Mouse (Mus musculus) CD8-positive naive resting alpha-beta T cell, adult 2 months (primary cell): ENCODE measurements around the gene Cep83.

Experiments used
- DNase-seq, 2 experiments: peaks; one replicate each; pipeline ENCODE4 v3.0.0; 2022; ENCODE audit warnings: low read depth in 2 of 2, low spot score in 2 of 2

Gene Cep83

DNA sequence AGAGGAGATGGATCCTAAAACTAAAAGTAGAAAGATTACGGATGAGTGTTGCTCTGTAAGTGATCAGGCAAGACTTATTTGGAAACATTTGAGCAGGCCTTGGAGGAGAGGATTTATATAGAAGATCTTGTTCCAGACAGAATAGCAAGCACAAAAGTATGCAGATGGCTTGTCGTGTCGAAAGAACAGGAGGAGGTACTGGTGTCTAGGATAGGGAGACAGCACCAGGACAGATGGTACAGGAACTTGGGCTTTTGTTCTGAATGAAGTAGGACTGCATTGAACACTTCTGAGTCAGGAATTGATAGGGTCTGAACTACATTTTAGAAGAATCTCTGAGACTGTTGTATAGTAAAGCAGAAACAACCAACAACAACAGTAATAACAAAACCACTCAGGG lies 89.1 kb downstream of the Cep83 start:
- no peak for DNase-seq

DNA sequence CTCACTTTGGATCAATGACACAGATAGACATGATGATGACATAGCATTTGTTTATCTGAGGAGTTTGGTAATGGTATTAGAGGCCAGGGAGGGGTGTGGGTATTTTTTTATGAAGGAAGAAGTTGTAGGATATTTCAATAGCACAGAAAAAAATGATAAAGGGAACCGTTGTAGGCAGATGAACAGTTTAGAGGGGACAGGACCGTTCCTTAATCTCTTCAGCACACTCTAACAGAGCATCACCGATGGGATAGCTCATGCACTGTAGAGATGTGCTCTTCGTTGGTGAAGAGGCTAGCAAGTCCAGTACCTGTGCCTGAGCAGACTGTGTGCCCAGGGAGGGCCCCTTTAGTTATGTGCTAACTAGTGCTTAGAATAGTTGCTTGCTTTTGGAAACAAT lies 90.9 kb downstream of the Cep83 start:
- no peak for DNase-seq

DNA sequence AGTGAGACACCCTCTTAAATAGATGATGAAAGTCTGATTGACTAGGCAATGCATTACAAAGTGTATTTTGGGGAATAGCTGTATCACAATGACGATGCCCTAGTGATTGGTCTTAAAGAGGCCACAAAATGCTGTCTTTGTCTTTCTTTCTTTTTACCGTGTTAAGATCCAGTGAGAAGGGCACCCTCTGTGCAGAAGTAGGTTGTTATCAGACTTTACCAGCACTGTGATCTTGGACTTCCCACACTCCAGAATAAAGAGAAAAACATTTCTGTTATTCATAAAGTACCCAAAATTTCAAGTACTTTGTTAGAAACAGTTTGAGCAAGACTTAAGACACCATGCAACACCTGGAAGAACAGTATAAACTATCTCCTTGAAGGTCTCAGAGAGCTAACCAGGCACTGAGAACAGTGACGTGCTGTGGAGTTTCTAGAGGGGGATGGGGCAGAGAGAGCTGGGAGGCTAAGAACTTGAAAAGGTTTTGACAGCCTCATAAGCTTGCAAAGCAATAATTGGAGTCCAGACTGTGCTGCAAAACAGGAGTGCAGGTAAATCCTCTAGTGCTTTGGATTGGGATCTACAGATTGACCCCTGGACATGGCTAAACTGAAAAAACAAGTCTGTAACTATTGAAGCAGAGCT lies 92.3 kb downstream of the Cep83 start:
- DNase-seq = no peak

DNA sequence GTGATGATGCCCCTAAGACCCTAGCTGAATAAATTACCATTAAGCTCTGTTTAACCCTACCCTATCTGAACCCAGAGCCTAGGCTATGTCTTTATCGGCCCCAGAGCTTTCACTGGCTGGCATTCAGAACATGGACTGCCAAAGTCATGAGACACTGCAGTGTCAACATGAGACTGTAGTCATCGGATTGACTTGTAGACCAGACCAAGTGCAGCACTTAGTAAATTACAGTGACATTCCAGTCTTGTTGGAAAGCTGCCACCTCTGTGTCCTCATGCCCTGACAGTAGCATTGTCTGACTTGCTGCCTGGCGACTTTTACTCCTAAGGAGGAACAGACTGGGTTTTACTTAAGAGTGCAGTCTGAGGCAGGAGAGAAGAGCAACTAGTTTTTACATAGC lies 100.8 kb downstream of the Cep83 start:
- DNase-seq = no peak

DNA sequence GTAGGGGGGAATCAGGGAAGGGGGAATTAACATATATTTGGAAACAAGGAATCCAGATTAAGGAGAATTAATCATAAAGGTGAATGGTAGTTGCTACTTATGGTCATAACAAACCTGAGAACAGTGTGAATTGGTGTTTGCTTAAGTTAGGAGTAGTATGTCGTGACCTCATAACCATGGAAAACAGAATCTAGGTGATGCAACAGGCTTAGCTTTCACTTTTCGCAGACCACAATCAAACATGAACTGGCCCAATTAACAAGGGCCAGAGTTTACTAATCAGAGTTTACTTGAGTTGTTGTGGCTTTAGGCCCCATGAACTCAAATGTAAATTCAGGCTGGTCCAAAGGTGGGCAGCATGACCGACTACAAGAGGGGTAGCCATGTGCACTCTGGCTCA lies 105.5 kb downstream of the Cep83 start:
- no peak for DNase-seq

DNA sequence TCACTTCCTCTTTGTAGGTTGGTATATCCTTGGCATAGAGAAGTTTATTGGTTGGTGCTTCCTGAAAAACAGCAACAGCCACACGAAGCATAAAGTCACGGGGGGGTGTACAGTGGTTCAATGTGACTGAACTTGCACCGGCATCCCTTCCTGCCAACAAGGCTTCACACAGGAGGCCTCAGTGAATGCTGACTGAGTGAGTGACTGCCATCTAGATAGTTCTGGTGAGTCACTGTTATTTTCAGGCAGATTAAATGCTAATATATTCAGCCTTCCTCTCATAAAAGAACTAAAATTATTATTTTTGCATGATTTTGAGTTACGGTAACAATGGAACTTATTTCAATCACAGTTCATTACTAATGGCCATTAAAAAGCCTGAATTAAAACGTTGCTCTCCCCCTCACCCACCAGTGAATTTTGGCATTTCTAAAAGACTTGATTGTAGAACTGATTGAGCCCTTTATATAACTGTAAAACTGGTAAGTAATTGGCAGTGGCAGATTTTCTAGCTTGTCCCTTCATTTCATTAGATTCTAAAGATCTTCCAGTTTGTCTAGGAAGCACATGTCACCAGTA lies 106.3 kb downstream of the Cep83 start:
- DNase-seq = no peak

DNA sequence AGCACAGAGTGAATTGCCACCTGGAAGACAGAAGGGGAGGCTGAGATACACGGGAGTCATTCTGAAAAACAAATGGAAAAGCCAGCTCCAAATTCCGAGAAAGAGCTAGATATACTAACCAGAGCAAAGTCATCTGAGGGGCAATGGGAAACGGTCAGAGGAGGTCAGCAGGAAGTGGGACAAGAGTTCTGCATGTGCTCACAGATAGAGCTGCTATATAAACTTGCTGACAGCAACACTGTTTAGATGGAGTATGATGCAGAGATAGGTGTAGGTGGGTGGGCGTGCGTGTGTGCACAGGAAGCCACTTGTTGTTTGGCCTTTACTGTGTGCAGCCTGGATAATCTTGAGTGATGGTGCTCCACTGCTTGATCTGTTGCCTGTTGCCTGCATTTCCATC lies 109.7 kb downstream of the Cep83 start:
- DNase-seq = no peak

DNA sequence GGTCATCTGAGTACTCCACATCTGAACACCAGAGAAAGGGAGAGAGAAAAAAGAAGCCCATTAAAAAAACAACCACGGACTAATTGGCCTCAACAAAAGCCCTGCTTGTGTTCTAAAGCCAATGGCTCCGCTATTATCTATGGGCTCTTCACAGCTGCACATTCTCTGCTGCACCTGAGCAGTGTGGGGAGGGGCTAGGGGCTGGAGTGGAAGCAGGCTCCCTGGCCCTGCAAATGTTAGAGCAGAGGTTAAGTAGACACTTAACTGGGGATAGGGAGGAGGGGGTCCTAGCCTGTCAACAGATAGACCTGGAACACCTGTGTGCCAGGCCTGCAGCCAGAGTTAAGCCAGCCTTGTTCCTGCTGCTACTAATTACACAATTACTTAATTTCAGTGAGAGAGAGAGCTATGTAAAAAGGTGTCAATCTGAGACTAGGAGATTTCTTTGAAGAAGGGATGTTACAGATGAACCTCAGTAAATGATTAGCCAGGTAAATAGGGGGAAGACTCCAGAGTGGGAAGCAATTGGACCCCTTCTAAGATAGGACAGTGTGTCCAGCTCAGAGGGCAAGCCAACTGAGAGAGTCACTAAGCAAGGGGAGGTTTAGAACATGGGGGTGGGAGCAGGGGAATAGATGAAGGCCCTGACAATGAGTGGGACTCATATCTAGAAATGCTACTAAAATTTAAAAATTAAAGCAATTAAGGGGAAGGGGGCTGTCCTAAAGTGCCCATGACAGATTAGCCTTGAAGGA lies 111.2 kb downstream of the Cep83 start:
- DNase-seq = no peak

DNA sequence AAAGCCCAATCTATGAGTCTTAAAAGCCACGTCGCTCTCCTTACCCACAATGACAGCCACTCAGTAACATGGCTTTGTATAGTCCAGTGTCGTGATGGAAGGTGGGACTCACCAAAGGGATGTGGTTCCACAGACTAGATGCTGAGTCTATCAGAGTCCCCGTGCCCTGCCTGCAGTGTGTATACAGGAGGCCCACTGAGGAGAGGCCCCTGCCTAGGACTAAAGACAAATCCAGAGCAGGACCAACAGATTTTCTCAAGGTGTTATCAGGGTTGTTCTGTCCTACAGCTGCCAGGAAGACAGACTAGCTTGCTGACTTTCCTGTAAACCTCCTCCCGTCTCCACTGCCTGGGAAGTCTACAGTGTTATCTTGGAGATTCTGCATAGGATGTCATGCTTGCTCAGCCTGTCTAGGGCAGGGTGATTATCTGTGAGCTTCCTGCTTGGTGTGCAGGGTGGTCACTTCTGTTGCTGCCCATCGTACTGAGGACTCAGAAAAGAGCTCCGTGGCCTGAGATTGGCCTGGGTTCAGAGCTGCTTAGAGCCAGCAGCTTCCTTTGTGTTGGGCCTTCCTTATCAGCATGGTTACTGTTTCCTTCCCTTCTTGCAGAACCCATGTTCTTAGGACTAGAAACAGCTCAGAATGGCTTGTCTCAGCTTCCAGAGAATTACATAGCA lies 112.4 kb downstream of the Cep83 start:
- no peak for DNase-seq

DNA sequence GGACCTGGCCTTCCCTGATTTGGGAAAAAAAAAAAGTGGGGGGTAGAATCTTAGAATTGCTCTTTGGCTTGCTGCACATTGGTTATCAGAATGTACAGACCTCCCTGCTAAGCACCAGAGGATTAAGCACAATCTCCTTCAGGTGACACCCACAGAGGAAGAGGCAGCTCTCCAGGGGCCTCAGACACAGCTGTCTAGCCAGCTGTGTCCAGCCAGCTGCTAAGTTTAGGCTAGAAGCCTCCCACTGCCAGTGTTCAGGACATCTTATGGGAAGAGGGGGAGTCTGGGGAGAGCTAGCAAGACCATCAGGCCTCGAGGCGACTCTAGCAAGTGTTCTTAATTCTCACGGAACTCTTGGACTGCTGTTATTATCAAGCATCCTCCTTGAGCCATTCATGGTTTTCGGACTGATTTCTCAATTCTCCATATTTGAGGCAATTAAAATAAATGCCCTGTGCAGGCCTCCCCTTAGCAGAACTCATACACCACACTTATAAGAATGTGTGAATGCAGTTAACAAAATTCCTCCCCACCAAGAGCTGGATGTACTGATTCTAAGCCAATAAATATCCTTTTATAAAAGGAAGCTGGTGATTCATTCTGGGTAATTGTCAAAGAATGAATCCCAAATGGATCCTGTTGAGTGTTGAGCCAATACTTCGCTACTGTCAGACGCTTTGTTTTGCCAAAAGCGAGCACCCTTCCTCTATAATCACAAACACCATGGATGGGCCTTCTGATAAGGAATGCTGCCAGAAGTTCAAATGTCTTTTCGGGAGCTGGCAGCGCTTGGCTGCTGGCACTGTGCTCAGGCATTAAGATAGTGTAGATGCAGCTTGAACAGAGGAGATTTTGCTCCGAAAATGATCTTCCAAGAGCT lies 115.8 kb downstream of the Cep83 start:
- no peak for DNase-seq

DNA sequence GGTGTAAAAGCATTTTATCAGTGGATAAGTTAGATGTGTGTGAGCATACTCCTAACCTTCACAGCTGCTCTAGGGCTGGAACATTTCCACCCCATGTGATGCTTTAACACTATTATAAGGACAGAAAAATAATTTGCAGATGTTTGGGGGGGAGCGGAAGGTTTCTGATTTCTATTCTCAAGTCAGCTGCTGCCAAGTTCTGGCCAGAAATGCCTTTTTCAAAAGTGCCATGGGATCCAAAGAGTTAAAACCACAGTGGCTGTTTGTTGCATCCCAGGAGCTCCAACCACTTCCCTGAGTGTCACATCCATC lies 116.4 kb downstream of the Cep83 start:
- no peak for DNase-seq

DNA sequence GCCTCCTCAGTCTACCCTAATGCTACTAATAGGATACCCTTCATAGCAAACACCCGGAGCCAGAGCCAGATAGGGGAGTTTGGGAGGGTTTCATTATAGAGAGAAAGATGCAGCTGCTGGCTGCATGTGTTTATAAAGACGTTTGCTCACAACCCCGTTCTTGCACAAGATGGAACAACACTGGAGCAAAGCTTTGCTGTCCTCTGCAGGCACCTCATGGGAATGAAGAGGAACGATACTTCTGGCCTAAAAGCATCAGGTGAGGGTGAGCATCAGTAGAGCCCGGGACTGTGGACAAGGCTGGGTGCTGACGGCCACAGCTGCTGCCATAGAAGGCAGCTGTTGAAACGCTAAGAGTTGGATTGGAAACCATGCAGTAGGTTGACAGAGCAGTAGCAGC lies 118.9 kb downstream of the Cep83 start:
- no peak for DNase-seq

DNA sequence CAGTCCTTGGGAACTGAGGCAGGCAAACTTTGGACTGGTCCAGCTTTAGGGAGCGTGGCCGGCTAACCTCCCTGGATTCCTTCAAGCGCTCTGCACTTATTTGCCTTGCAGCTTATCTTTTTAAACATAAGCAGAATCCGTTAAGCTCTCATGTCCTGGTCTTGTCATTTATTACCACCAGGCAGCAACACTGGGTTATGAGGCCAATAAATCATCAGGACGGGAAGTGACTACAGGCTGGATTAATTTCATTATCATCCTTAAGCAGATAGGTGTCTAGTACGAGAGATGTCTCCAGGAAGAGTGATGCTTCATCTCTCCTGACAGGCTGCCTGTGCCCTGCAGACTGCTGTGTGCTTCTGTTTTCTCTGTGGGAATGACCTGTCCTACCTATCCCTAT lies 119.8 kb downstream of the Cep83 start:
- no peak for DNase-seq

DNA sequence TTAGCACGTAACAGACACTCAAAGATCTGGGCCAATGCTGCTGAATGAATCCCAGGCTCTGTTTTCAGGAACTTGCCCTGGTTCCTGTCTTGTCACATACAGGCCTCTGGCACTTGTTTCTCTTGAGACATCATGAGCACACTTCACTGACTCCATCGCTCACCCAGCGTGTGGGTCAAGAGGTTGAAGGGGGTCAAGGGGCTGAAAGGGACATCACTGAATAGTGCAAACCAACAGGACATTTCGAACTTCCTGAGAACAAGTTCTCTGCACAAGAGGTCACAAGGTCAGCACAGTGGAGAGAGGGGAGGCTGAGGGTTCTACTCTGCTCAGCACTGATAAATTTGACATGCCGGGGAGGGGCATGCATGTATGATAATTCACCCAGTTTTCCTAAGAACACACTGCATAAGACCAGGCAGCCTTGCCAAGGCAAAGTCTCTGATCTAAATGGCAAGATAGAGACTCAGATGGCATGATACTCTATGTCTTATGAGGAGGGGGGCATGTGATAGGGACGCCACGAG lies 121.6 kb downstream of the Cep83 start:
- DNase-seq = no peak

DNA sequence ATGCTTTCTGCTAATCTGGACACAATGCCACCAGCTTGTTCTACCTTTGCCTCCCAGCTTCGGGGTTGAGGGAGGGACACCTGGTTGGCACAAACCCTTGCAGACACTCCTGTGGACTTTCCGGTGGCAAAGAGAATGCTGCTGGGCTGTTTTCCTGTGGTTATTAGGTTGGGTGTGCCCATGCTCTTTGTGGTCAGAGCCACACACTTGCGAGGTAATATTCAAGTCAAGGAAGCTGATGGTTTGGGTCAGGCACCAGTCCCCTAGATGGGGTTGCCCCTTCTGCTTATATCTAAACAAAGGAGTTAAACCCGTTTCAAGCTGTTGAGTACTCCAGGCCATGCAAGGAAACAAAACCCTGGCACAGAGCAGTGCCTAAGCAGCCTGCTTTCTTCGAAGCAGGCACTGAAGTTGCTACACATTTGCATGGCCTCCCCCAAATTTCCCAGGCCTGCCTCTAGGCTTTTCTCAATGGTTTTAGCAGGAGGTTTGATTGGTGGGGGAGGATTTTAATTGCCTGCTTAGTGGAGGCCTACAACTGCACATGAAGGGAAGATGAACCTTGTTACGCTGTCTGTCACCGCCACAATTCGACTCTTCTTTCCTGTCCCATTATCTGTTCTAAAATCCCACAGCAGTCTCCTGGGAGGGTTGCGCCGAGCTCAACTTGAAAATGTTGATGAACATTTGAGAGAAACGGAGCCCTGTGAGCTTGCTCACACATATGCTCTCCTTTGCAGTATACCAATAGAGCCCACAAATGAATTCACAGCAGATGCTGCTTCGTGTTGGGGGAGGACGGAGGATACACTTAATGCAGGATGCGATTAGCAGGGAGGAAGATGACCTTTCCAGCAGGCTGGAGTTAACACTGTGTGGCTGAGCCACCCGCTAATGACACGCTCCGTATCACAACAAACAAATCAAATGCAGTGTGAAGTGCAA lies 123.7 kb downstream of the Cep83 start:
- no peak for DNase-seq

DNA sequence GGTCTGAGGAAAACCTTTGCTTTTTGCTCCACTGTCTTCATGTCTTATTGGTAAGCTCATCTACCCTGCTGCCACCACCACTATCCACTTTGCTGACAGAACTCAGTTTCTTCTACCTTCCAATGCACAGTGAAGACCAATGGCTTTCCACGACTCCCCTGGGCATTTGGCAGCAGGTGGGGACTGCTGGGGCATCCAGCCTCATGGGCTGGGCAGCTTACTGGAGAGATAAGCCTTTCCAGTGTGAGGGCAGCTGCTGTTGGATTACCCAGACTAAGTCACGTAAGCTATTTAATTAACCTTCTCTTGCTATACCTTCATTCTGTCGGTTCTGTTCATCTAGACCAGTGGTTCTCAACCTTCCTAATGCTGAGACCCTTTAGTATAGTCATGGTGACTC lies 129.7 kb downstream of the Cep83 start:
- no peak for DNase-seq

DNA sequence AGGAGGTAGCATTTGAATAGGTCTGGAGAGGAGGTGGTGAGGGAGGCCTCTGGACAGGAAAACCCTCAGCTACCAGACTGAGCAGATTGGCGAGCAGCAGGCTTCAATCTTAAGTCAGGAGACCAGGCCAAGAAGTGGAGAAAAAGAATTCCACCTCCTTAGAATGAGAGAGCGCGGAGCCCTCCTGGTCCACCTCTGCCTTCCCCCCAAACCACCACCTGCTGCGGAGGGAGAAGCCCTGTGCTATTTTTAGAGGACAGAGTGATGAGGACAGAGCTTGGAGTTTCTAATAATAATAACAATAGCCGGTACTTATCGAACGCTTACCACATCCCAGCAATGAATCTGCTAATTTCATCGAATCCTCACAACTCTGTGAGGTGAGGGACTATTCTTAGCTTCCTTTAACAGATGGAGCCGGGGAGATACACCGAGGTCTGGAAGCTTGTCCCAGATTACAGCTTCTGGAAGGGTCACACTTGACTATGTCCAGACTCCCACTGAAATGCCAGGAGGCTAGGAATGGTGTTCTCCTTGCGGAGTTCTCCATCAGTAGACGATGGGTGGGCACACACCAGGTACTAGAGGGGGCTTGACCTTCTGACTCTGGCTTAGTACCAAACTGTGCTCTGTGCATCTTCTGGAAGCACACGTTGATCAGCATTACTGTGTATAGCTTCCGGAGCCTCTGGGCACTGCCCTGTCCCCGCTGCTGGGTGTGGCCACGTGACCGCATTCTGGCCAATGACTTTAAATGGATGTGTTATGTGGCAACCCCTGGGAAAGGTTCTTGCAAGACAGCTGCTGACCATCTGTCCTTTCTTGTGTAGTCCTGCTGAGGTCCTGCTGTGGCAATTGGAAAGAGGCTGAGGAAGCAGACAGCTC lies 130.6 kb downstream of the Cep83 start:
- DNase-seq = no peak

DNA sequence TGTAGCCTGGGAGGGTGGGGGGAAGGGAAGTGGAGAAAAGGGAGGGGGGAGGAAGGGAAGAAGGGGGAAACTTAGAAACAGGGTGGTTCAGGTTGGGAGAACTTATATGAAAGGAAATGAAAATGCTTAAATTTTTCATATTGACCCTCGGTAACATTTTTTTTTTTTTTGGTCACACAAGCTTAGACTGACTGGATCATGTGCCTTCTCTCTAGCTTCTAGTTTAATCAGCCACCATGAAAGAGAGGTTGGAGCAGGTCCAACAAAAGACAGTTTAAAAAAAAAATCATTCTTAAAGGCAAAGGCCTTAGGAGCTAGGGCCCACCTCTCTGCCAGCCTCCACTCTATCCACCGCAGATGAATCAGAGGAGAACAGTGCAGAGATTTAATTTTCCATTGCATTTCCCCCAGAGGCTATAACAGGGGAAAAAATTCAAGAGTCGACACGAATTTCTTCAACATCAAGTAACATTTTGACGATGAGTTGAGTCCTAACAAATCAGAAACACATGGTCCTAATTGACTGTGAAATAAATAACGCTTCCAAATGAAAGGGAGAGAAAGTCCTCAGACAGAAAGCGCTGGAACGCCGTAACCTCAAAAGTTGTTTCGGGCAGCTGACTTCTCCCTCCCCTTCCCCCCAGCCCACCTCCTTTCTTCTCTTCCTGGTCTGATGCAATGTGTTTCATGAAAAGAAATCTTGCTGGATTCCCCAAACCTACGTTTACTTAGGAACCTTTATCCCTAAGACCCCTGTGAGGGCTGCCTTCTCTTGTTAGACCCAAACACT lies 135.7 kb downstream of the Cep83 start:
- no peak for DNase-seq
